Mouse (Mus musculus): Measurements from ENCODE around the gene Pdia5. TPM values are rescaled to one million over a fixed set of nuclear protein-coding genes. Genes with fewer than 3 reads are reported as not detected.
A peak's percentile ranks its signal among the peaks of the same experiment; 100 is the strongest.

Gene Pdia5
- polyA plus RNA-seq, 1 experiment from 2014 or later: 18.4 TPM

GRCm38 (mm10) chr16:35403891-35404290, 86.8 kb downstream of the Pdia5 start:
- Histone ChIP-seq H3K4me2 (no peak overlapping the region), H3K36me3 (ENCODE audit: insufficient read depth) (peaks cover 3% of the 10 kb centered on the region; the same call in 1 of the 2 replicates), H3K9me3 (ENCODE audit: low read depth, low read length) (no peaks in the 10 kb centered on the region), H3K4me1 (ENCODE audit: insufficient read depth) (no peaks in the 10 kb centered on the region), H3K9ac (no peak overlapping the region), H3K27me3 (ENCODE audit: insufficient read depth, low read length) (no peaks in the 10 kb centered on the region), H3K27ac (ENCODE audit: low read depth) (no peak overlapping the region), H3K4me3 (ENCODE audit: low read depth, low read length) (no peak overlapping the region)
- no peak for TF ChIP-seq CTCF (IDR thresholded peaks at IDR 0.05; ENCODE audit: low read depth)
- ATAC-seq (ENCODE audit: insufficient read depth) (no peak), DNase-seq (no peak)
- 83% methylated on average over 8 of the region's 8 CpGs for WGBS

- Histone ChIP-seq H3K4me1 (ENCODE audit: insufficient read depth) (no peaks in the 10 kb centered on the region), H3K4me2 (no peak overlapping the region), H3K27me3 (ENCODE audit: insufficient read depth, low read length) (no peaks in the 10 kb centered on the region), H3K9ac (no peak overlapping the region), H3K9me3 (ENCODE audit: low read depth, low read length) (no peaks in the 10 kb centered on the region), H3K27ac (ENCODE audit: low read depth) (no peak overlapping the region), H3K4me3 (ENCODE audit: low read depth, low read length) (no peak overlapping the region), H3K36me3 (ENCODE audit: insufficient read depth) (peaks cover 3% of the 10 kb centered on the region; the same call in 1 of the 2 replicates)
- DNase-seq (no peak), ATAC-seq (ENCODE audit: insufficient read depth) (no peak)
- 91% methylated on average over 9 of the region's 9 CpGs for WGBS
- no peak for TF ChIP-seq CTCF (IDR thresholded peaks at IDR 0.05; ENCODE audit: low read depth)
These were observed 87.3 kb downstream of the Pdia5 start for GRCm38 (mm10) chr16:35403356-35403755.

- 80% methylated on average over 8 of the region's 8 CpGs for WGBS
- Histone ChIP-seq H3K4me3 (ENCODE audit: low read depth, low read length) (no peak overlapping the region), H3K9ac (no peak overlapping the region), H3K9me3 (ENCODE audit: low read depth, low read length) (0 out of 2 replicates have a peak, but pooled peaks cover 2% of the 10 kb centered on the region), H3K4me1 (ENCODE audit: insufficient read depth) (no peaks in the 10 kb centered on the region), H3K27me3 (ENCODE audit: insufficient read depth, low read length) (no peaks in the 10 kb centered on the region), H3K36me3 (ENCODE audit: insufficient read depth) (0 out of 2 replicates have a peak, but pooled peaks cover 7% of the 10 kb centered on the region), H3K27ac (ENCODE audit: low read depth) (no peak overlapping the region), H3K4me2 (no peak overlapping the region)
- no peak for TF ChIP-seq CTCF (IDR thresholded peaks at IDR 0.05; ENCODE audit: low read depth)
- DNase-seq (no peak), ATAC-seq (ENCODE audit: insufficient read depth) (no peak)
These were observed 97.9 kb downstream of the Pdia5 start for GRCm38 (mm10) chr16:35392813-35393212.

GRCm38 (mm10) chr16:35385654-35386053, 105.0 kb downstream of the Pdia5 start:
- no peak for DNase-seq

GRCm38 (mm10) chr16:35380048-35380447, 110.6 kb downstream of the Pdia5 start:
- ATAC-seq (ENCODE audit: insufficient read depth): no peak
- TF ChIP-seq CTCF (IDR thresholded peaks at IDR 0.05; ENCODE audit: low read depth): no peak
- DNase-seq: no peak
- no peak overlapping the region for H3K4me3 ChIP-seq (ENCODE audit: low read depth, low read length)
- no peaks in the 10 kb centered on the region for H3K4me1 ChIP-seq (ENCODE audit: insufficient read depth)
- no peaks in the 10 kb centered on the region for H3K36me3 ChIP-seq (ENCODE audit: insufficient read depth)
- no peaks in the 10 kb centered on the region for H3K27me3 ChIP-seq (ENCODE audit: insufficient read depth, low read length)
- WGBS: 79% methylated on average over 9 of the region's 9 CpGs
- H3K4me2 ChIP-seq: no peak overlapping the region
- no peak overlapping the region for H3K27ac ChIP-seq (ENCODE audit: low read depth)
- no peaks in the 10 kb centered on the region for H3K9me3 ChIP-seq (ENCODE audit: low read depth, low read length)
- no peak overlapping the region for H3K9ac ChIP-seq

More at GRCm38 (mm10) chr16:35385654-35386053, 105.0 kb downstream of the Pdia5 start:
- TF ChIP-seq CTCF (IDR thresholded peaks at IDR 0.05; ENCODE audit: low read depth): no peak
- WGBS: 61% methylated on average over 3 of the region's 3 CpGs
- no peak for ATAC-seq (ENCODE audit: insufficient read depth)
- no peak overlapping the region for H3K9ac ChIP-seq
- no peaks in the 10 kb centered on the region for H3K4me1 ChIP-seq (ENCODE audit: insufficient read depth)
- H3K4me2 ChIP-seq: no peak overlapping the region
- no peaks in the 10 kb centered on the region for H3K27me3 ChIP-seq (ENCODE audit: insufficient read depth, low read length)
- H3K36me3 ChIP-seq (ENCODE audit: insufficient read depth): no peaks in the 10 kb centered on the region
- H3K27ac ChIP-seq (ENCODE audit: low read depth): no peak overlapping the region
- no peaks in the 10 kb centered on the region for H3K9me3 ChIP-seq (ENCODE audit: low read depth, low read length)
- no peak overlapping the region for H3K4me3 ChIP-seq (ENCODE audit: low read depth, low read length)

- Histone ChIP-seq H3K9ac (no peak overlapping the region), H3K9me3 (ENCODE audit: low read depth, low read length) (no peaks in the 10 kb centered on the region), H3K27ac (ENCODE audit: low read depth) (no peak overlapping the region), H3K36me3 (ENCODE audit: insufficient read depth) (no peaks in the 10 kb centered on the region), H3K4me3 (ENCODE audit: low read depth, low read length) (no peak overlapping the region), H3K4me2 (no peak overlapping the region), H3K4me1 (ENCODE audit: insufficient read depth) (no peaks in the 10 kb centered on the region), H3K27me3 (ENCODE audit: insufficient read depth, low read length) (no peaks in the 10 kb centered on the region)
- DNase-seq (no peak), ATAC-seq (ENCODE audit: insufficient read depth) (no peak)
- no peak for TF ChIP-seq CTCF (IDR thresholded peaks at IDR 0.05; ENCODE audit: low read depth)
- WGBS: 88% methylated on average over 3 of the region's 3 CpGs
These were observed 111.3 kb downstream of the Pdia5 start for GRCm38 (mm10) chr16:35379344-35379743.

GRCm38 (mm10) chr16:35364063-35364428, 126.6 kb downstream of the Pdia5 start:
- Histone ChIP-seq H3K4me2 (peak overlapping the region; percentile 92), H3K9ac (peak overlapping the region; percentile 84; the same call in 1 of the 2 replicates), H3K36me3 (ENCODE audit: insufficient read depth) (0 out of 2 replicates have a peak, but pooled peaks cover 2% of the 10 kb centered on the region), H3K27ac (ENCODE audit: low read depth) (peak overlapping the region; percentile 88; the same call in 1 of the 2 replicates), H3K4me1 (ENCODE audit: insufficient read depth) (peaks cover 3% of the 10 kb centered on the region), H3K4me3 (ENCODE audit: low read depth, low read length) (peak overlapping the region; percentile 85), H3K9me3 (ENCODE audit: low read depth, low read length) (no peaks in the 10 kb centered on the region), H3K27me3 (ENCODE audit: insufficient read depth, low read length) (no peaks in the 10 kb centered on the region)
- DNase-seq (no peak), ATAC-seq (ENCODE audit: insufficient read depth) (peak; percentile 10; the same call in 1 of the 2 replicates)
- WGBS: 2% methylated on average over 7 of the region's 7 CpGs
- no peak for TF ChIP-seq CTCF (IDR thresholded peaks at IDR 0.05; ENCODE audit: low read depth)
